Mouse (Mus musculus) lung, embryonic 16.5 days (tissue): ENCODE measurements around the gene Fbrs. TPM values are rescaled to one million over a fixed set of nuclear protein-coding genes. Genes with fewer than 3 reads are reported as not detected.
A peak's percentile ranks its signal among the peaks of the same experiment; 100 is the strongest.
"Not testable (repeated sequence)": the region's sequence is repeated elsewhere in the genome, so short reads cannot be mapped to it uniquely, and the experiment has no call there.

Experiments
- ATAC-seq: fragments of 200-750 bp; cut with Nextera tagmentation; 2 replicates; pipeline ENCODE4 v1.8.0; 2017; ENCODE audit warnings: low read depth, mild to moderate bottlenecking, moderate library complexity
- H3K27ac ChIP-seq: fragments of 300-500 bp; sonication (generic); 2 replicates; pipeline ENCODE4 v1.5.1; 2014; ENCODE audit warnings: mild to moderate bottlenecking, control low read depth, low read length
- H3K27me3 ChIP-seq: fragments of 300-500 bp; sonication (generic); 2 replicates; pipeline ENCODE4 v1.6.1; 2014; ENCODE audit warnings: low read depth, low read length, mixed read lengths; ENCODE audit not compliant: control insufficient read depth, insufficient read depth
- H3K36me3 ChIP-seq: fragments of 300-500 bp; sonication (generic); 2 replicates; pipeline ENCODE4 v1.6.1; 2014; ENCODE audit warnings: low read length; ENCODE audit not compliant: control insufficient read depth, insufficient read depth
- H3K4me1 ChIP-seq: fragments of 300-500 bp; sonication (generic); replicated peaks from 2 replicates; pipeline ENCODE4 v1.6.1; 2014; ENCODE audit warnings: low read length, mixed read lengths; ENCODE audit not compliant: control insufficient read depth, insufficient read depth
- H3K4me2 ChIP-seq: fragments of 300-500 bp; sonication (generic); 2 replicates; pipeline ENCODE4 v1.6.1; 2014; ENCODE audit warnings: low read depth, low read length, control low read depth
- H3K4me3 ChIP-seq: fragments of 300-500 bp; sonication (generic); 2 replicates; pipeline ENCODE4 v1.5.1; 2014; ENCODE audit warnings: mild to moderate bottlenecking, low read length, control low read depth
- H3K9ac ChIP-seq: fragments of 300-500 bp; sonication (generic); 2 replicates; pipeline ENCODE4 v1.6.1; 2014; ENCODE audit warnings: low read length, control low read depth
- H3K9me3 ChIP-seq: fragments of 300-500 bp; sonication (generic); 2 replicates; pipeline ENCODE4 v1.6.1; 2016; ENCODE audit warnings: low read length; ENCODE audit not compliant: control insufficient read depth
- WGBS: fragments of 180-500 bp; shearing (Covaris S2); extraction: QIAGEN DNeasy Blood & Tissue Kit; methylation state at CpG from one replicate; pipeline ENCODE4 v1.1.7; 2014; 5-methylcytosine and 5-hydroxymethylcytosine counted together
- polyA plus RNA-seq: library from polyadenylated mRNA; unstranded; fragments of >200 nt; fragmentation: Nextera tagmentation; extraction: Ambion mirVana; gene quantifications from 2 replicates; pipeline ENCODE4 v1.2.1, GENCODE M21; 2015

Gene Fbrs
- 9.9 and 11.1 TPM in 2 replicates for polyA plus RNA-seq

DNA sequence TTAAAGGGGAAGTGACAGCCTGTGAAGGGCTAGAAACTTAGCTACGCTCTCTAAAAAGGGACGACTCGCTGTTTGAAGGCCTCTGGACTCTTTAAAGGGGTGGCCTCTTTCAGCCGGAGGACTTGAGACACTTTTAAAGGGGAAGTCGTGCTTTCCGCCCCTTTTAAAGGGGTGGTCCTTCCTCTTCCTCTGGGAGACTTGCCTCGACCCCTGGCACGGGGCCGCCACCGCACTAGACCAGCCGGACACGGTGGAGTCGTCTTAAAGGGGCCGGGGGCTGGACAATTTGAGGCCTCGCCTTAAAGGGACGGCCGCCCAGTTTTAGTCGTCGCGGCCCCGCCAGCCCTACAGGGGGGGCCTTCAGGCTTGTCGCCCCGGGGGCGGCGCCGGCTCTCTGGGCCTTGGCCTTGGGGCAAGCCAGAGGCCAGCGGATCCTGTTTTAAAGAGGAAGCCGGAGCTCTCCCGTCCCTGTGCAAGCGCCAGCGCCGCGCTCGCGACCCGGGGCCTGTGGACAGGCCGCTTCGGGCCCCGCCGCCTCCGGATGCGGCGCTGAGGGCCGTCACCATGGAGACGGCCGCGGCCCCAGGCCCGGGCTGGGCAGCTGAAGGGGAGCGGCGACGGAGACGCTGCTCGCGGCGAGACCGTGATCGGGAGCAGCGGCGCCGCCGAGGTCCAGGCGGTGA is at the start of gene Fbrs:
Gene Fbrs, plus strand, starts transcription at position 565 of the 683 bp plus-strand sequence.
- Histone ChIP-seq H3K27ac (peak within 1 kb of the TSS; percentile 99), H3K9me3 (no peaks in the 10 kb centered on the region), H3K4me3 (peak within 1 kb of the TSS; percentile 98), H3K27me3 (no peaks in the 10 kb centered on the region), H3K4me1 (peaks cover 21% of the 10 kb centered on the region), H3K4me2 (peak within 1 kb of the TSS; percentile 91), H3K36me3 (peaks cover 38% of the 10 kb centered on the region), H3K9ac (peak within 1 kb of the TSS; percentile 95)
- peak; percentile 84 for ATAC-seq
- under 1% methylated on average over 56 of the region's 62 CpGs for WGBS

DNA sequence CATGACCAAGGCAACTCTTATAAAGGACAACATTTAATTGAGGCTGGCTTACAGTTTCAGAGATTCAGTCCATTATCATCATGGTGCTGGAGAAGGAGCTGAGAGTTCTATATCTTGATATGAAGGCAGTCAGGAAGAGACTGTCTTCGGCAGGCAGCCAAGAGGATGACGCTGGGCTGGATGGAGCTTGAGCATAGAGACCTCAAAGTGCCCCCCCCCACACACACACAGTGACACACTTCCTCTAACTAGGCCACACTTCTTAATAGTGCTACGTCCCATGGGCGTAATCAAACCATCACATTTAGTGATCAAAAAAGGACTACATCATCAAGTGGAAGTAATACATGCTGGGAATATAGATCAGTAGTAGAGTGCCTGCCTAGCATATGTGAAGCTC is 43.8 kb upstream of the Fbrs start:
- no peak for ATAC-seq
- no peak overlapping the region for H3K27ac ChIP-seq

DNA sequence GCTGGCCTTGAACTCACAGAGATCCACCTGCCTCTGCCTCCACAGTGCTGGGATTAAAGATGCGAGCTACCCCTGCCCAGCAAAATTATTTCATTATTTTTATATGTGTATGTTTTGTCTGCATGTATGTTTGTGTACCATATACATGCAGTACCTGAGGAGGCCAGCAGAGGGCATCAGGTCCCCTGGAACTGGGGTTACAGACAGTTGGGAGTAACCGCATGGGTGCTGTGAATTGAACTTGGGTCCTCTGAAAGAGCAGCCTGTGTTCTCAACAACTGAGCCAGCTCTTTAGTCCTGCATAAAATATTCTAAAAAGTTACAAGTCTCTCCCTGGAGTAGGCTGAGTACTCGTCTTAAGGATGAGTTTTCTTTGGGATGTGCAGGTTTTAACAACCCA is 41.3 kb upstream of the Fbrs start:
- Histone ChIP-seq H3K4me3 (no peak overlapping the region), H3K4me2 (no peak overlapping the region), H3K27me3 (no peaks in the 10 kb centered on the region), H3K4me1 (no peaks in the 10 kb centered on the region), H3K9me3 (peaks cover 6% of the 10 kb centered on the region), H3K9ac (no peak overlapping the region), H3K27ac (no peak overlapping the region), H3K36me3 (no peaks in the 10 kb centered on the region)
- WGBS, result 79% methylated on average over 3 of the region's 3 CpGs
- no peak for ATAC-seq

More for the DNA sequence above, 43.8 kb upstream of the Fbrs start:
- no peak overlapping the region for H3K4me2 ChIP-seq
- no peaks in the 10 kb centered on the region for H3K36me3 ChIP-seq
- no peaks in the 10 kb centered on the region for H3K4me1 ChIP-seq
- H3K27me3 ChIP-seq, result no peaks in the 10 kb centered on the region
- peaks cover 6% of the 10 kb centered on the region for H3K9me3 ChIP-seq
- H3K9ac ChIP-seq, result no peak overlapping the region
- 89% methylated on average over 4 of the region's 4 CpGs for WGBS
- H3K4me3 ChIP-seq, result no peak overlapping the region

DNA sequence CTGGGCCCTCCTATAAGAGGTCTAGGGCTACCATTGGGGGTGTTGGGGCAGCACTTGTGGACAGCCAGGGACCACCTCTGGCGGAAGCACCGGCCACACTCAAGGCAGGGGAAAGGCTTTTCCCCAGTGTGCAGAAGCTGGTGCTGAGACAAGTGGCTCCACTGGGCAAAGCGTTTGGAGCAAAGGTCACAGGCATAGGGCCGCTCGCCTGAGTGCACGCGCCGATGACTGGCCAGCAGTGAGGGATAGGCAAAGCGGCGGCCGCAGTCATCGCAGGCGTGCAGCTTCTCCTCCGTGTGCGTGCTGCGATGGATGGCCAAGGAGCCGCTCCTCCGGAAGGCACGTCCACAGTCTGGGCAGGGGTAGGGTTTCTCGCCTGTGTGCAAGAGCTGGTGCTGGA is 35.0 kb upstream of the Fbrs start:
- H3K27me3 ChIP-seq, result no peaks in the 10 kb centered on the region
- H3K9me3 ChIP-seq, result no peaks in the 10 kb centered on the region
- peaks cover 7% of the 10 kb centered on the region; the same call in 1 of the 2 replicates for H3K4me1 ChIP-seq
- no peak for ATAC-seq
- no peak overlapping the region for H3K27ac ChIP-seq
- 85% methylated on average over 20 of the region's 20 CpGs for WGBS
- H3K4me3 ChIP-seq, result no peak overlapping the region
- H3K36me3 ChIP-seq, result peaks cover 14% of the 10 kb centered on the region
- H3K4me2 ChIP-seq, result no peak overlapping the region
- H3K9ac ChIP-seq, result no peak overlapping the region

DNA sequence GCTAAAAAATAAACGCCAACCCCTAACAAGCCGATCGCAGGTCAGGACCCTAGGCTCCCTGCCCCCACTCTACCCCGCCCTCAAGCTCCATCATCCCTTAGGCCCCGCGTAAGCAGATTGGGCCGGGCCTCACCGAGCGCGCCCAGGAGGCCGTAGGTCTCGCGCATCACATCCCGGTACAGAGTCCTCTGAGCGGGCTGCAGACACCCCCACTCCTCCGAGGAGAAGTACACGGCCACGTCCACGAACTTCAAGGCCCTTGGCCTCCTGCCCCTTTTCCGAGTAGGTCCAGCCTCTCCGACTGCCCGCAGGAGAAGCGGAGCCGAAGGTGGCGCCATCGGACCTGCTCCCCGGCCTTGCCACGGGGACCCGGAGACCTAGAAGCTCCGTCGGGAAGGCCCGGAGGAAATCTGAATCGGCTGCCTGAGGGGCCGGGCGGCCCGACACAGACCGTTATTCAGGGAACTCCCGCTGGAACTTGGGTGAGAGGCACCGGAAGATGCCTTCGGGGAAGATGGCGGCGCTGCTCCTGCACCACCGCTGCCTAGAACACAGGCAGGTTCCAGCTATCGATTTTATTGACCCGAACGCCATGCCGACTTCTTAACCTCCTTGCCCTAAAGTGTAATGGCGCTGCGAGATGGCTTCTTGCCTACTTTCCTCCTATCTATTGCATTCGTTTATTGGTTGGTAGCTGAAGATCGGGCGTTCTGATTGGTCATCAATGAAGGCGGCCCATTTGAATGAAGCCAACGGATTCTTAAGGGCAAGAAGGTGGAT is 30.3 kb upstream of the Fbrs start, which contains the start of gene Zfp689:
Gene Zfp689, minus strand, starts transcription at position 638 of the 780 bp plus-strand sequence.
- ATAC-seq, result peak; percentile 93

DNA sequence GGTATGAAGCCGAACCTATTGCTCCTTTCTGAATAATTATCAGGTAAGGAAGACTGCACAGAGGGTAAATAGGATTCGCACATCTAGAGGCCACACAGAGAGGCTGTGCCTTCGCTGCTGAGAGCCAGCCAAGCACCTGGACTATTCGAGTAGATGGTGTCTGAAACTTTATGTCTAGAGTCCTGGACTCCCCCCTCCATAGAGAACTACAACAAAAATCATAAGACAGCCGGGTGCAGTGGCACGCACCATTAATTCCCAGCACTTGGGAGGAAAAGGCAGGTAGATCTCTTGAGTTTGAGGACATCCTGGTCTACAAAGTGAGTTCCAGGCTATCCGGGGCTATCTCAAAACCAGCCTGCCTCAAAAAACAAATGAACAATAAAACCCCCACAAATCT is 29.0 kb upstream of the Fbrs start:
- Histone ChIP-seq H3K9ac (peak overlapping the region; percentile 66), H3K9me3 (no peaks in the 10 kb centered on the region)
- WGBS, result 78% methylated on average over 7 of the region's 7 CpGs

More for the DNA sequence above, 30.3 kb upstream of the Fbrs start, which contains the start of gene Zfp689:
- Histone ChIP-seq H3K4me3 (peak within 1 kb of the TSS; percentile 78), H3K9ac (peak within 1 kb of the TSS; percentile 81), H3K4me2 (peak within 1 kb of the TSS; percentile 89), H3K27me3 (no peaks in the 10 kb centered on the region), H3K27ac (peak within 1 kb of the TSS; percentile 86), H3K4me1 (peaks cover 20% of the 10 kb centered on the region), H3K9me3 (no peaks in the 10 kb centered on the region), H3K36me3 (peaks cover 13% of the 10 kb centered on the region)
- under 1% methylated on average over 54 of the region's 54 CpGs for WGBS

DNA sequence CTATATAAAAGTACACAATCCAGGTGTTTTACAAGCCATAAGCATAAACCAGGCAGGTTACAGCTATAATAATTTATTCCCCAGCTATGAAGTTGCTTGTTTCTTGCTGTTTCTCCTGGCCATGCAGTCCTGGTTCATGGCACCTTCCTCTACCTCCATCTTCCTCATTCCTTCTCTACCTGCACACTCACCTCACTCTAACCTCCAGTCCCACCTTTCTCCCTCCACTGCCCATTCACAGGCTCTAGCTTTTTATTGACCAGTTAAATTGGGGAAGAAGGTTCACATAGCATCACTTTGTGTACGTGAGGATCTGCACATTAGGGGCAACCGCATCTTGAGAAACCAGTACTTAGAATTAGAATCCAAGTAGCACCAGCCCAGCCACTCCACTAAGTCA is 25.9 kb upstream of the Fbrs start:
- Histone ChIP-seq H3K4me2 (no peak overlapping the region), H3K9ac (no peak overlapping the region), H3K36me3 (peaks cover 24% of the 10 kb centered on the region), H3K4me1 (peaks cover 15% of the 10 kb centered on the region), H3K27me3 (no peaks in the 10 kb centered on the region), H3K4me3 (no peak overlapping the region), H3K9me3 (peaks cover 7% of the 10 kb centered on the region), H3K27ac (no peak overlapping the region)
- WGBS, result 92% methylated on average over 2 of the region's 2 CpGs
- ATAC-seq, result no peak

More for the DNA sequence above, 29.0 kb upstream of the Fbrs start:
- peak overlapping the region; percentile 89 for H3K4me2 ChIP-seq
- H3K4me1 ChIP-seq, result peaks cover 20% of the 10 kb centered on the region
- no peak overlapping the region for H3K27ac ChIP-seq
- no peaks in the 10 kb centered on the region for H3K27me3 ChIP-seq
- no peak for ATAC-seq
- peaks cover 5% of the 10 kb centered on the region; the same call in 1 of the 2 replicates for H3K36me3 ChIP-seq
- H3K4me3 ChIP-seq, result peak overlapping the region; percentile 78

DNA sequence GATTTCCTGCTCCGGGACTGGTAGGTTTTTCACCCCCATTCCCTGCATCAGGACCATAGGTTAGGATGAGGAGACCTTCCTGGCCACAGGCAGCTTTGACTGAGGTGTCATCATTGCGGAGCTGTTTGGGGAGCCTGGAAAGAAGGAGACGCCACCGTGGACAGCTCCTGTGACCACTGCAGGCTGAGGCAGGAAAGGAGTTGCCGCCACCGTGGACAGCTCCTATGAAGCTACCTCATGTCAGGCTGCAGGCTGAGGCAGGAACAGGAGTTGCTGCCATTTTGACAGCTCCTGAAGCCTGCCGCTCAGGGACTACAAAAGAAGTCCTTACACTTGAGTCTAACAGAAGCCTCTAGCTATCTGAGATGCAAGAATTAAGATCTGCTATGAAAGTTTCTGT is 24.1 kb upstream of the Fbrs start:
- H3K9ac ChIP-seq, result no peak overlapping the region
- no peak overlapping the region for H3K4me2 ChIP-seq
- no peak overlapping the region for H3K4me3 ChIP-seq
- H3K27me3 ChIP-seq, result no peaks in the 10 kb centered on the region
- H3K36me3 ChIP-seq, result peaks cover 24% of the 10 kb centered on the region
- no peak overlapping the region for H3K27ac ChIP-seq
- no peak for ATAC-seq
- peaks cover 7% of the 10 kb centered on the region for H3K4me1 ChIP-seq
- 88% methylated on average over 7 of the region's 7 CpGs for WGBS
- peaks cover 7% of the 10 kb centered on the region for H3K9me3 ChIP-seq

DNA sequence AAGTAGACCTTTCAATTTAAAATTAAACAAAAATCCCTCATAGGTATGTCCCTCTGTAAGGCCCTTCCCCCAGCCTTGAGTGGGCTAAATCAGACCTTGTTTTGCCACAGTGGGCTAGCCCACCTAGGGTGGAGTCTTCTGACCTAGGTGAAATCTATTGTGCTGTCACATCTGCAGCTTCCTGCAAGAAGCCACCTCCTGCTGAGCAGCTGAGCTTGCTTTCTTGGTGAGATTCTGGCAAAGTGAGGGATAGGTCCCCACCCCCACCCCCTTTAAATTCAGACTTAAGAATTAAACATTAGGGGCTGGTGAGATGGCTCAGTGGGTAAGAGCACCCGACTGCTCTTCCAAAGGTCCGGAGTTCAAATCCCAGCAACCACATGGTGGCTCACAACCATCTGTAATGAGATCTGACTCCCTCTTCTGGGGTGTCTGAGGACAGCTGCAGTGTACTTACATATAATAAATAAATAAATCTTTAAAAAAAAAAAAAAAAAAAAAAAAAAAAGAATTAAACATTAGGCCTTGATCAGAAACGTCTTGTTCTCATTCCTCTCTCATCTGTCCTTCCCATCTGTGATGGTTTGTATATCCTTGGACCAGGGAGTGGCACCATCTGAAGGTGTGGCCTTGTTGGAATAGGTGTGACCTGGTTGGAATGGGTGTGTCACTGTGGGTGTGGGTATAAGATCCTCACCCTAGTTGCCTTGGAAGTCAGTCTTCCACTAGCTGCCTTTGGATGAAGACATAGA is 20.5 kb upstream of the Fbrs start:
- not testable (repeated sequence) for H3K27ac ChIP-seq, H3K9me3 ChIP-seq, H3K4me2 ChIP-seq, ATAC-seq, H3K4me3 ChIP-seq, H3K27me3 ChIP-seq, H3K4me1 ChIP-seq, H3K9ac ChIP-seq
- 80% methylated on average over 3 of the region's 3 CpGs for WGBS
- H3K36me3 ChIP-seq, result peaks cover 28% of the 10 kb centered on the region
